Mouse (Mus musculus) midbrain, embryonic 15.5 days (tissue): ENCODE measurements around the gene Fsd2. TPM values are rescaled to one million over a fixed set of nuclear protein-coding genes. Genes with fewer than 3 reads are reported as not detected.

Experiments used
- ATAC-seq: fragments of 200-750 bp; cut with Nextera tagmentation; replicated peaks from 2 replicates; pipeline ENCODE4 v1.8.0; 2017; ENCODE audit warnings: moderate TSS enrichment
- H3K27ac ChIP-seq: fragments of 300-500 bp; sonication (generic); 2 replicates; pipeline ENCODE4 v1.5.1; 2015; ENCODE audit warnings: mild to moderate bottlenecking, inconsistent platforms
- H3K27me3 ChIP-seq: fragments of 300-500 bp; sonication (generic); replicated peaks from 2 replicates; pipeline ENCODE4 v1.6.1; 2015; ENCODE audit warnings: inconsistent platforms
- H3K36me3 ChIP-seq: fragments of 300-500 bp; sonication (generic); replicated peaks from 2 replicates; pipeline ENCODE4 v1.6.1; 2015; ENCODE audit warnings: inconsistent platforms
- H3K4me1 ChIP-seq: fragments of 300-500 bp; sonication (generic); 2 replicates; pipeline ENCODE4 v1.6.1; 2015; ENCODE audit warnings: inconsistent platforms
- H3K4me2 ChIP-seq: fragments of 300-500 bp; sonication (generic); 2 replicates; pipeline ENCODE4 v1.6.1; 2015; ENCODE audit warnings: inconsistent platforms, mild to moderate bottlenecking, moderate library complexity
- H3K4me3 ChIP-seq: fragments of 300-500 bp; sonication (generic); 2 replicates; pipeline ENCODE4 v1.5.1; 2015; ENCODE audit warnings: mild to moderate bottlenecking, inconsistent platforms
- H3K9ac ChIP-seq: fragments of 300-500 bp; sonication (generic); 2 replicates; pipeline ENCODE4 v1.6.1; 2015; ENCODE audit warnings: mild to moderate bottlenecking, inconsistent platforms
- H3K9me3 ChIP-seq: fragments of 300-500 bp; sonication (generic); 2 replicates; pipeline ENCODE4 v1.6.1; 2016; ENCODE audit warnings: inconsistent platforms
- WGBS: fragments of 180-500 bp; shearing (Covaris S2); methylation state at CpG from one replicate; pipeline ENCODE4 v1.1.7; 2015; ENCODE audit warnings: mixed read lengths; 5-methylcytosine and 5-hydroxymethylcytosine counted together
- polyA plus RNA-seq: library from polyadenylated mRNA; unstranded; fragments of >200 nt; fragmentation: Nextera tagmentation; extraction: Ambion mirVana; gene quantifications from 2 replicates; pipeline ENCODE4 v1.2.1, GENCODE M21; 2015

Fsd2 gene
- polyA plus RNA-seq, 1 experiment from 2014 or later: 0.17 TPM

DNA sequence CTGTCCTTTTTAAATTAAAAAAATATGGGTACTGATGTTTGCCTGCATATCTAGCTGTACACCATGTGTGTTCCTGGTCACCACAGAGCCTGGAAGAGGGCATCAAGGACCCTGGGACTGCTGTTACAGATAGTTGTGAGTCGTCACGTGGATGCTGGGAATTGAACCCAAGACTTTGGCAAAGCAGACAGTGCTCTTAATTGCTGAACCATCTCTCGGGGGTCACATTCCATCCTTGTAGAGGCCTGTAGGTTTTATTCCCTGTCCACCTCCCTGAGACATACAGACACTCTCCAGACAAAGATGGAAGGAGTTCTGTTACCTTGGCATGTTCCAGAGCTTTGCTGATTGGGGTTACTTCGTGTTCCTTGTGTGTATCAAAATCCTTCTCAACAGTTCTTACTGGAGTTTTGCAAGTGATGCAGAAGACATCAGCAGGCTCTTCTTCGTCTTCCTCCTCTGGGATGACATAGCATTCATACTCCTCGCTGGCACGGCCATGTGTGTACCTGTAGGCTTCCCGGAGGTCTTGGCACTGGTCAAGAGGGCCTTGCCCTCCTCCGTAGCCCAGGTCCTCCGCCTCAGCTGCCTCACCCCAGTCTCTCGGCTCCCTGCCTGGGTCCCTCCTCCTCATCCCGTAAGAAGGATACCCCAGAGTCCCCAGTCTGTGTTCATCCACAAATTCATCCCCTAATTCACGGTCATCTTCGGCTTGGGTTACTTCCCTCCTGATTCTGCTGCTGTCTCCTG lies 7.3 kb downstream of the Fsd2 start:
- ATAC-seq: no peak
- WGBS: 91% methylated on average over 14 of the region's 14 CpGs
- Histone ChIP-seq H3K4me1 (peaks cover 5% of the 10 kb centered on the region), H3K4me2 (no peak overlapping the region), H3K27me3 (no peaks in the 10 kb centered on the region), H3K27ac (no peak overlapping the region), H3K36me3 (no peaks in the 10 kb centered on the region), H3K9me3 (no peaks in the 10 kb centered on the region), H3K9ac (no peak overlapping the region), H3K4me3 (no peak overlapping the region)

DNA sequence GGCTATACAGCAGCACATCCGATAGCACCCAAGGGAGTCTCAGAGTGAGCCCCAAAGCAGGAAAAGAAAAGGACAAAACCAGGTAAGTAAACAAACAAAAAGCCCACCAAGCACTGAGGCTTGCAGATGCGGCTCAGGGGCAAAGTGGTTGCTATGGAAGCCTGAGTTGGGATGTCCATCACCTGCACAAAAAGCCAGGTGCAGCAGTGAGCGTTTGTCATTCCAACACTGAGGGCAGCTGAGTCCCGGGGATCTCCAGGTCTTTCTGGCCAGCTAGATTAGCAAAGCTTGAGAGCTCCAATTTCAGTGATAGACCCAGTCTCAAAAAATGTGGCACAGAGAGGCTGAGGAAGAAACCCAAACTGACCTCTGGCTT lies 8.8 kb downstream of the Fsd2 start:
- no peak for ATAC-seq
- Histone ChIP-seq H3K36me3 (no peaks in the 10 kb centered on the region), H3K4me1 (peaks cover 9% of the 10 kb centered on the region), H3K9me3 (no peaks in the 10 kb centered on the region), H3K27me3 (no peaks in the 10 kb centered on the region), H3K4me3 (no peak overlapping the region), H3K9ac (no peak overlapping the region), H3K27ac (no peak overlapping the region), H3K4me2 (no peak overlapping the region)
- 62% methylated on average over 4 of the region's 4 CpGs for WGBS

DNA sequence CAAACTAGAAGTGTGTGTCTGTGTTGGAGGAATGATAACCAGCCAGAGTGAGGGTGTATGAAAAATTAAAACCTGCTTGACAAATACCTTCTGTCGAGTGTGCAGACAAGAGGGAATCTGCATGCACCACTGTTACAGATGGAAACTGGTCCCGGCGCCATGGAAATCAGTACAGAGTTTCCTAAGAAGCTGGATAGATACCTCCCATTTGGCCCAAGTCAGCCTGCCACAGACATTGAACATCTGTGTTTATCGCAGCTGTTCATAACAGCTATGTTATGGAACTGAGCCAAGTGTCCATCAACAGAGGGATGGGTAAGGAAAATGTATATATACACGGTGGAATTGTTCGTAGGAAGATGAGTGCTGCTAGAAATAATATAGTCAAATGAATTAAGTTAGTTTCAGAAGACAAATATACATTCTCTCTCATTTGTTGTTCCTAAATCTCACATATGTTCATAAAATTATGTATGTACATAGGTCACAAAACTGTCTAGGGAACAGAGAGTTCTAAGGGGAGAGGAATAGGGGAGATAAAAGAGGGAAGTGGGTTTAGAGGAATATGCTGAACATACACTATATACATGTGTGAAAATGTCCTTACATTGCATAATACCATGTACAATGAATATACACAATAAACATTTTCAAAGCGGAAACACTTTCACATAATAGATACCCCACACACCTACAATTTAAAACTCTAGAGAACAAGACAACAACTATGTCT lies 9.3 kb downstream of the Fsd2 start:
- H3K27ac ChIP-seq: no peak overlapping the region
- H3K9ac ChIP-seq: no peak overlapping the region
- no peak overlapping the region for H3K4me3 ChIP-seq
- WGBS: 76% methylated on average over 7 of the region's 7 CpGs
- H3K9me3 ChIP-seq: no peaks in the 10 kb centered on the region
- no peak overlapping the region for H3K4me2 ChIP-seq
- ATAC-seq: no peak
- no peaks in the 10 kb centered on the region for H3K36me3 ChIP-seq
- H3K4me1 ChIP-seq: peaks cover 9% of the 10 kb centered on the region
- H3K27me3 ChIP-seq: no peaks in the 10 kb centered on the region

GRCm38 (mm10) chr7:81556839-81557238 lies 9.9 kb downstream of the Fsd2 start:
- 87% methylated on average over 4 of the region's 4 CpGs for whole genome bisulfite sequencing
- H3K27ac ChIP-seq: no peak overlapping the region
- H3K4me2 ChIP-seq: no peak overlapping the region
- no peaks in the 10 kb centered on the region for H3K36me3 ChIP-seq
- peaks cover 9% of the 10 kb centered on the region for H3K4me1 ChIP-seq
- no peak for ATAC-seq
- H3K9ac ChIP-seq: no peak overlapping the region
- H3K4me3 ChIP-seq: no peak overlapping the region
- H3K9me3 ChIP-seq: no peaks in the 10 kb centered on the region
- no peaks in the 10 kb centered on the region for H3K27me3 ChIP-seq

DNA sequence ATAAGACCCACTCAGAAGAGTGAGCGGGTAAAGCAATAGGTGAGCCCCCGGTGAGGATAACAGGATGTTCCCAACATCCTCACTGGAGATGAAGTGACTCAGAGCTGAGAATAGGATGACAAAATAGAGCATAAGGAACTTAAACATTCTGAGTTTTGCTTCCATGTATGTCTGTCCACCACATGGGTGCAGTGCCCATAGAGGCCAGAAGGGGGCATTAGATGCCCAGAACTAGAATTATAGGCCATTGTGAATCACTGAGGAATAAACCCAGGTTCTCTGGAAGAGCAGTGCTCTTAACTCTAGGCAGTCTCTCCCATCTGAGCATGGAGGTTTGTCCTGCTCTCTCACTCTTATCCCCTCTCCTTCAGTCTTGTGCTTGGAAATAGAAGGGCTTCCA lies 12.4 kb downstream of the Fsd2 start:
- Histone ChIP-seq H3K27ac (no peak overlapping the region), H3K36me3 (no peaks in the 10 kb centered on the region), H3K4me3 (no peak overlapping the region), H3K27me3 (no peaks in the 10 kb centered on the region), H3K9me3 (no peaks in the 10 kb centered on the region), H3K4me2 (no peak overlapping the region), H3K9ac (no peak overlapping the region), H3K4me1 (0 out of 2 replicates have a peak, but pooled peaks cover 4% of the 10 kb centered on the region)
- 80% methylated on average over 2 of the region's 2 CpGs for WGBS
- no peak for ATAC-seq

GRCm38 (mm10) chr7:81553589-81553988 lies 13.2 kb downstream of the Fsd2 start:
- ATAC-seq: no peak

GRCm38 (mm10) chr7:81548864-81549263 lies 17.9 kb downstream of the Fsd2 start:
- H3K9me3 ChIP-seq: no peaks in the 10 kb centered on the region
- no peaks in the 10 kb centered on the region for H3K27me3 ChIP-seq
- no peaks in the 10 kb centered on the region for H3K36me3 ChIP-seq
- H3K27ac ChIP-seq: no peak overlapping the region
- no peak for ATAC-seq
- H3K4me1 ChIP-seq: 0 out of 2 replicates have a peak, but pooled peaks cover under 1% of the 10 kb centered on the region
- H3K4me3 ChIP-seq: no peak overlapping the region
- WGBS: 73% methylated on average over 11 of the region's 11 CpGs
- H3K4me2 ChIP-seq: no peak overlapping the region
- no peak overlapping the region for H3K9ac ChIP-seq

More at GRCm38 (mm10) chr7:81553589-81553988, 13.2 kb downstream of the Fsd2 start:
- Histone ChIP-seq H3K9me3 (no peaks in the 10 kb centered on the region), H3K4me2 (no peak overlapping the region), H3K9ac (no peak overlapping the region), H3K27me3 (no peaks in the 10 kb centered on the region), H3K27ac (0 out of 2 replicates have a peak overlapping the region, but pooled peaks have one; percentile 26), H3K4me1 (0 out of 2 replicates have a peak, but pooled peaks cover 4% of the 10 kb centered on the region), H3K4me3 (no peak overlapping the region), H3K36me3 (no peaks in the 10 kb centered on the region)
- 41% methylated on average over 4 of the region's 4 CpGs for WGBS

GRCm38 (mm10) chr7:81542934-81543333 lies 23.8 kb downstream of the Fsd2 start:
- Histone ChIP-seq H3K9me3 (no peaks in the 10 kb centered on the region), H3K36me3 (no peaks in the 10 kb centered on the region), H3K4me2 (no peak overlapping the region), H3K9ac (no peak overlapping the region), H3K27me3 (no peaks in the 10 kb centered on the region), H3K4me1 (peaks cover 9% of the 10 kb centered on the region; the same call in 1 of the 2 replicates), H3K27ac (no peak overlapping the region), H3K4me3 (no peak overlapping the region)
- 84% methylated on average over 8 of the region's 8 CpGs for whole genome bisulfite sequencing
- no peak for ATAC-seq

DNA sequence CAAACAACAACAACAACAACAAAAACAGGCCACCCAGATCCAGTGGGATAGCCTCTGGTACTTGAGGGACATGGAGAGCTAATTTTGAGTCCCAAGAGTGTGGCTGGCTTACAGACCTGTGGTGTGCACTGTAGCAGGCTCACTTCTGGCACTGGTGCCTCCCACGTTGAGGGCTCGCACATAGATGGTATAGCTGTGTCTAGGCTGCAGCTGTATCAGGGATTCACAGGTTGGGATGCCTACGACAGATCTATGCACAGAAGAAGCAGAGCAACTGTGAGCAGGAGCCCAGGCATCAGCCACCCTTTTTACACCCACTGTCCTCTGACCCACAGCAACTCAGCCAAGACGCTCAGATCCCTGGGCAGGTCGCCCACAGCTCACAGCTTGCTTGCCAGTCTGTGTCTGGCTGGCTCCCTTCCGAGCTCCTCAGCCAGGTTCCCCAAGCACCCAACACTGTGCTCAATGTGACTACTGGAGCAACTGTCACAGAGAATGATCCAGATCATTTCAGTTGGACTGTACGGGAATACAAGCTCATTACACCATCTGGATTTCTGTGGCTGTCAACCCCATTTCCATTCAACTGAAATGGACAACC lies 24.7 kb downstream of the Fsd2 start:
- Histone ChIP-seq H3K27ac (no peak overlapping the region), H3K9ac (no peak overlapping the region), H3K4me2 (no peak overlapping the region), H3K4me3 (no peak overlapping the region), H3K4me1 (peaks cover 9% of the 10 kb centered on the region; the same call in 1 of the 2 replicates), H3K27me3 (no peaks in the 10 kb centered on the region), H3K36me3 (no peaks in the 10 kb centered on the region), H3K9me3 (no peaks in the 10 kb centered on the region)
- ATAC-seq: no peak
- 84% methylated on average over 7 of the region's 7 CpGs for WGBS

GRCm38 (mm10) chr7:81540999-81541398 lies 25.7 kb downstream of the Fsd2 start:
- no peak overlapping the region for H3K4me3 ChIP-seq
- ATAC-seq: no peak
- no peaks in the 10 kb centered on the region for H3K9me3 ChIP-seq
- WGBS: 70% methylated on average over 1 of the region's 1 CpGs
- H3K27me3 ChIP-seq: no peaks in the 10 kb centered on the region
- H3K4me2 ChIP-seq: no peak overlapping the region
- 0 out of 2 replicates have a peak, but pooled peaks cover under 1% of the 10 kb centered on the region for H3K36me3 ChIP-seq
- H3K4me1 ChIP-seq: peaks cover 9% of the 10 kb centered on the region; the same call in 1 of the 2 replicates
- H3K9ac ChIP-seq: no peak overlapping the region
- H3K27ac ChIP-seq: no peak overlapping the region

DNA sequence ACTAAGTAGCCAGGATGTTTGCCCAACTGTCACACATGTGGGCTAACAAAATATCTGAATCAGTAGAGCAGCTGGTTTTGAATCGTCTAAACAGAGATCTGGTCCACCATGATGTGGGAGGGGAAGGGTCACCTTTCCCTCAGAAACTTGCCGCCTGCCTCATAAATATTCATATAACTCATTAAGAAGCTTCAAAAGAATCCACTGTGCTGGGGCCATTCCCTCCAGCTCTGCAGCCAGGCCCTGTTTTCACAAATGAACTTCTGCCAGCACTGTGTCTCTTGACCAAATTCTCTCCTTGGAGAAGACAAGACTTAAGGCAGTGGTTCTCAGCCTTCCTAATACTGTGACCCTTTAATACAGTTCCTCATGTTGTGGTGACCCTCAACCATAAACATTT lies 27.2 kb downstream of the Fsd2 start:
- no peak; the same call in 1 of the 2 replicates for ATAC-seq
- no peak overlapping the region for H3K4me2 ChIP-seq
- H3K27ac ChIP-seq: no peak overlapping the region
- H3K4me3 ChIP-seq: no peak overlapping the region
- peaks cover 7% of the 10 kb centered on the region; the same call in 1 of the 2 replicates for H3K36me3 ChIP-seq
- no peaks in the 10 kb centered on the region for H3K27me3 ChIP-seq
- H3K4me1 ChIP-seq: peaks cover 9% of the 10 kb centered on the region; the same call in 1 of the 2 replicates
- WGBS: 5% methylated on average over 2 of the region's 2 CpGs
- no peak overlapping the region for H3K9ac ChIP-seq
- H3K9me3 ChIP-seq: no peaks in the 10 kb centered on the region

GRCm38 (mm10) chr7:81538070-81538675 lies 28.6 kb downstream of the Fsd2 start:
- Histone ChIP-seq H3K9me3 (no peaks in the 10 kb centered on the region), H3K4me1 (peaks cover 9% of the 10 kb centered on the region; the same call in 1 of the 2 replicates), H3K27ac (no peak overlapping the region), H3K27me3 (no peaks in the 10 kb centered on the region), H3K4me3 (no peak overlapping the region), H3K36me3 (peaks cover 21% of the 10 kb centered on the region), H3K9ac (0 out of 2 replicates have a peak overlapping the region, but pooled peaks have one; percentile 2), H3K4me2 (no peak overlapping the region)
- ATAC-seq: no peak
- WGBS: 73% methylated on average over 2 of the region's 2 CpGs
